Mouse (Mus musculus) intestine, embryonic 14.5 days (tissue): ENCODE measurements at regions not wholly inside any gene's neighbourhood (a gene's known extent, or its start where the extent isn't known, plus 50 kb on each side); places are given as distances from the start of the nearest gene placed in this dataset.

Experiments used
- ATAC-seq: fragments of 200-750 bp; cut with Nextera tagmentation; replicated peaks from 2 replicates; pipeline ENCODE4 v1.8.0; 2017; ENCODE audit warnings: low read depth, moderate number of reproducible peaks, moderate TSS enrichment, moderate library complexity; ENCODE audit not compliant: low FRiP score, low TSS enrichment
- DNase-seq: peaks from one replicate; pipeline ENCODE4 v3.0.0-alpha.2; 2018; ENCODE audit warnings: low spot score
- H3K27ac ChIP-seq: fragments of 300-500 bp; sonication (generic); 2 replicates; pipeline ENCODE4 v1.5.1; 2014; ENCODE audit warnings: low read depth, mild to moderate bottlenecking, control low read depth
- H3K27me3 ChIP-seq: fragments of 300-500 bp; sonication (generic); replicated peaks from 2 replicates; pipeline ENCODE4 v1.6.1; 2014; ENCODE audit warnings: low read length, control low read depth; ENCODE audit not compliant: control insufficient read depth, insufficient read depth
- H3K36me3 ChIP-seq: fragments of 300-500 bp; sonication (generic); 2 replicates; pipeline ENCODE4 v1.6.1; 2014; ENCODE audit warnings: low read length, control low read depth; ENCODE audit not compliant: control insufficient read depth, insufficient read depth
- H3K4me1 ChIP-seq: fragments of 300-500 bp; sonication (generic); replicated peaks from 2 replicates; pipeline ENCODE4 v1.6.1; 2014; ENCODE audit warnings: low read length, control low read depth, mixed read lengths; ENCODE audit not compliant: control insufficient read depth, insufficient read depth
- H3K4me2 ChIP-seq: fragments of 300-500 bp; sonication (generic); 2 replicates; pipeline ENCODE4 v1.6.1; 2014; ENCODE audit warnings: low read length
- H3K4me3 ChIP-seq: fragments of 300-500 bp; sonication (generic); 2 replicates; pipeline ENCODE4 v1.5.1; 2014; ENCODE audit warnings: low read depth, low read length, control low read depth, mixed read lengths
- H3K9ac ChIP-seq: fragments of 300-500 bp; sonication (generic); 2 replicates; pipeline ENCODE4 v1.6.1; 2014; ENCODE audit warnings: mild to moderate bottlenecking, low read length
- H3K9me3 ChIP-seq: fragments of 300-500 bp; sonication (generic); 2 replicates; pipeline ENCODE4 v1.6.1; 2016; ENCODE audit warnings: low read length, control low read depth; ENCODE audit not compliant: control insufficient read depth
- WGBS: fragments of 180-500 bp; shearing (Covaris S2); extraction: QIAGEN DNeasy Blood & Tissue Kit; methylation state at CpG from one replicate; pipeline ENCODE4 v1.1.7; 2014; 5-methylcytosine and 5-hydroxymethylcytosine counted together

GRCm38 (mm10) chr19:28732998-28733397 is 53.1 kb upstream of the Glis3 start:
- Histone ChIP-seq H3K36me3 (no peaks in the 10 kb centered on the region), H3K27me3 (no peaks in the 10 kb centered on the region), H3K9me3 (no peaks in the 10 kb centered on the region), H3K4me1 (no peaks in the 10 kb centered on the region), H3K9ac (no peak overlapping the region), H3K4me3 (no peak overlapping the region), H3K4me2 (no peak overlapping the region), H3K27ac (no peak overlapping the region)
- no peak for ATAC-seq
- no peak for DNase-seq
- WGBS, result 83% methylated on average over 5 of the region's 5 CpGs

- H3K9ac ChIP-seq, result no peak overlapping the region
- ATAC-seq (no peak), DNase-seq (no peak)
- no peak overlapping the region for H3K4me3 ChIP-seq
- no peak overlapping the region for H3K27ac ChIP-seq
- no peaks in the 10 kb centered on the region for H3K4me1 ChIP-seq
- no peak overlapping the region for H3K4me2 ChIP-seq
- H3K27me3 ChIP-seq, result no peaks in the 10 kb centered on the region
- H3K9me3 ChIP-seq, result no peaks in the 10 kb centered on the region
- no peaks in the 10 kb centered on the region for H3K36me3 ChIP-seq
- 86% methylated on average over 6 of the region's 6 CpGs for WGBS
These were observed 53.9 kb upstream of the Glis3 start for GRCm38 (mm10) chr19:28733781-28734180.

- no peak for ATAC-seq
- Histone ChIP-seq H3K9me3 (no peaks in the 10 kb centered on the region), H3K4me1 (no peaks in the 10 kb centered on the region), H3K4me3 (no peak overlapping the region), H3K36me3 (no peaks in the 10 kb centered on the region), H3K9ac (no peak overlapping the region), H3K27ac (no peak overlapping the region), H3K4me2 (no peak overlapping the region), H3K27me3 (no peaks in the 10 kb centered on the region)
- 74% methylated on average over 5 of the region's 5 CpGs for WGBS
- no peak for DNase-seq
These were observed 63.4 kb upstream of the Glis3 start for GRCm38 (mm10) chr19:28743176-28743793.

GRCm38 (mm10) chr19:28745105-28745504 is 65.2 kb upstream of the Glis3 start:
- Histone ChIP-seq H3K4me1 (no peaks in the 10 kb centered on the region), H3K9me3 (no peaks in the 10 kb centered on the region), H3K27me3 (no peaks in the 10 kb centered on the region), H3K4me2 (no peak overlapping the region), H3K36me3 (no peaks in the 10 kb centered on the region), H3K9ac (no peak overlapping the region), H3K4me3 (no peak overlapping the region), H3K27ac (no peak overlapping the region)
- ATAC-seq (no peak), DNase-seq (no peak)
- 77% methylated on average over 2 of the region's 2 CpGs for WGBS

- 53% methylated on average over 8 of the region's 8 CpGs for WGBS
- no peaks in the 10 kb centered on the region for H3K9me3 ChIP-seq
- no peak overlapping the region for H3K4me2 ChIP-seq
- no peak overlapping the region for H3K27ac ChIP-seq
- H3K4me3 ChIP-seq, result no peak overlapping the region
- no peaks in the 10 kb centered on the region for H3K27me3 ChIP-seq
- H3K36me3 ChIP-seq, result no peaks in the 10 kb centered on the region
- no peaks in the 10 kb centered on the region; the same call in 1 of the 2 replicates for H3K4me1 ChIP-seq
- DNase-seq (peak; percentile 46), ATAC-seq (no peak)
- H3K9ac ChIP-seq, result no peak overlapping the region
These were observed 65.7 kb upstream of the Glis3 start for GRCm38 (mm10) chr19:28745534-28745933.

GRCm38 (mm10) chr19:28751091-28751490 is 71.2 kb upstream of the Glis3 start:
- Histone ChIP-seq H3K9ac (no peak overlapping the region), H3K4me2 (no peak overlapping the region), H3K9me3 (no peaks in the 10 kb centered on the region), H3K36me3 (no peaks in the 10 kb centered on the region), H3K4me1 (no peaks in the 10 kb centered on the region; the same call in 1 of the 2 replicates), H3K4me3 (no peak overlapping the region), H3K27me3 (no peaks in the 10 kb centered on the region), H3K27ac (no peak overlapping the region)
- WGBS, result 70% methylated on average over 8 of the region's 8 CpGs
- no peak for ATAC-seq
- DNase-seq, result no peak

- Histone ChIP-seq H3K27ac (no peak overlapping the region), H3K9ac (no peak overlapping the region), H3K36me3 (no peaks in the 10 kb centered on the region), H3K4me3 (no peak overlapping the region), H3K27me3 (no peaks in the 10 kb centered on the region), H3K9me3 (no peaks in the 10 kb centered on the region), H3K4me1 (no peaks in the 10 kb centered on the region), H3K4me2 (no peak overlapping the region)
- ATAC-seq, result no peak
- WGBS, result 49% methylated on average over 7 of the region's 7 CpGs
- DNase-seq, result no peak
These were observed 76.0 kb upstream of the Slc1a1 start for GRCm38 (mm10) chr19:28758854-28759253.

GRCm38 (mm10) chr19:28764795-28765360 is 70.0 kb upstream of the Slc1a1 start:
- Histone ChIP-seq H3K27ac (no peak overlapping the region), H3K4me1 (no peaks in the 10 kb centered on the region), H3K9ac (no peak overlapping the region), H3K9me3 (no peaks in the 10 kb centered on the region), H3K4me3 (no peak overlapping the region), H3K4me2 (no peak overlapping the region), H3K36me3 (no peaks in the 10 kb centered on the region), H3K27me3 (no peaks in the 10 kb centered on the region)
- no peak for DNase-seq
- 62% methylated on average over 11 of the region's 11 CpGs for WGBS
- no peak for ATAC-seq

- no peak for ATAC-seq
- no peak overlapping the region for H3K4me3 ChIP-seq
These were observed 66.6 kb upstream of the Slc1a1 start for GRCm38 (mm10) chr19:28768218-28768617.

More at GRCm38 (mm10) chr19:28768218-28768617, 66.6 kb upstream of the Slc1a1 start:
- Histone ChIP-seq H3K27ac (no peak overlapping the region), H3K36me3 (no peaks in the 10 kb centered on the region), H3K4me1 (no peaks in the 10 kb centered on the region), H3K27me3 (no peaks in the 10 kb centered on the region), H3K4me2 (no peak overlapping the region), H3K9me3 (no peaks in the 10 kb centered on the region), H3K9ac (no peak overlapping the region)
- WGBS, result 37% methylated on average over 5 of the region's 5 CpGs
- no peak for DNase-seq
